Mouse (Mus musculus) CH12.LX (cell line): ENCODE measurements around the gene Psmb6. TPM values are rescaled to one million over a fixed set of nuclear protein-coding genes. Genes with fewer than 3 reads are reported as not detected.
A peak's percentile ranks its signal among the peaks of the same experiment; 100 is the strongest.

ENCODE experiments used
- DNase-seq: peaks from one replicate; pipeline ENCODE4 v3.0.0-alpha.2; 2013; ENCODE audit errors: extremely low read depth
- H3K27ac ChIP-seq: 2 replicates; pipeline ENCODE4 v1.5.1; 2012; ENCODE audit warnings: low read depth, mild to moderate bottlenecking, control low read depth, moderate library complexity; ENCODE audit not compliant: insufficient read depth
- H3K27me3 ChIP-seq: replicated peaks from 2 replicates; pipeline ENCODE3; 2012; ENCODE audit warnings: inconsistent platforms
- H3K36me3 ChIP-seq, 2 experiments: replicated peaks in 1 of 2; 2 replicates each; pipeline versions ENCODE3 to v1.6.1; 2012; ENCODE audit warnings: inconsistent platforms in 1 of 2, low read length in 1 of 2, mild to moderate bottlenecking in 1 of 2, mixed read lengths in 1 of 2, moderate library complexity in 1 of 2; ENCODE audit not compliant: control insufficient read depth in 1 of 2, insufficient read depth in 1 of 2
- H3K4me1 ChIP-seq, 2 experiments: 2 replicates each; pipeline ENCODE4 v1.6.1; 2012; ENCODE audit warnings: inconsistent platforms in 1 of 2, moderate library complexity in 1 of 2; ENCODE audit not compliant: insufficient read depth in 2 of 2, control insufficient read depth in 1 of 2
- H3K4me2 ChIP-seq: 2 replicates; pipeline ENCODE4 v1.6.1; 2012; ENCODE audit warnings: low read depth, mild to moderate bottlenecking, control low read depth; ENCODE audit not compliant: poor library complexity, insufficient read depth, severe bottlenecking
- H3K4me3 ChIP-seq, 3 experiments: fragments of 150-350 bp in 1 of 3; sonication (generic) in 1 of 3; replicated peaks in 1 of 3; 2 replicates each; pipeline versions ENCODE3 to v1.5.1; 2011 to 2012; ENCODE audit warnings: low read depth in 2 of 3, low read length in 2 of 3, mild to moderate bottlenecking in 2 of 3, moderate library complexity in 2 of 3, control low read depth in 1 of 3, improper control_type of control experiment in 1 of 3, inconsistent platforms in 1 of 3, mixed read lengths in 1 of 3; ENCODE audit not compliant: poor library complexity in 1 of 3
- H3K79me2 ChIP-seq: replicated peaks from 2 replicates; pipeline ENCODE4 v1.6.1; 2012; ENCODE audit warnings: mild to moderate bottlenecking, moderate library complexity; ENCODE audit not compliant: control insufficient read depth, poor library complexity, insufficient read depth, severe bottlenecking; ENCODE audit errors: extremely low read depth
- H3K9ac ChIP-seq: 2 replicates; pipeline ENCODE4 v1.6.1; 2012; ENCODE audit warnings: low read depth, mild to moderate bottlenecking, control low read depth, moderate library complexity; ENCODE audit not compliant: insufficient read depth
- H3K9me3 ChIP-seq: replicated peaks from 2 replicates; pipeline ENCODE3; 2012; ENCODE audit warnings: low read length, inconsistent platforms, mixed read lengths
- BHLHE40 ChIP-seq: IDR thresholded peaks from 2 replicates; pipeline ENCODE4 v1.6.1; 2011; ENCODE audit warnings: mild to moderate bottlenecking, low read depth, low read length, improper control_type of control experiment
- CHD1 ChIP-seq: IDR thresholded peaks from 2 replicates; pipeline ENCODE4 v1.6.1; 2012; ENCODE audit warnings: low read depth, low read length, improper control_type of control experiment, inconsistent platforms
- CHD2 ChIP-seq: IDR thresholded peaks from 2 replicates; pipeline ENCODE4 v1.6.1; 2011; ENCODE audit warnings: low read length, improper control_type of control experiment
- CTCF ChIP-seq, 2 experiments: IDR thresholded peaks in 1 of 2; conservative IDR thresholded peaks in 1 of 2; 2 replicates each; pipeline ENCODE4 v1.5.1; 2011 to 2012; ENCODE audit warnings: low read depth in 2 of 2, low read length in 2 of 2, improper control_type of control experiment in 1 of 2, inconsistent platforms in 1 of 2, mild to moderate bottlenecking in 1 of 2, moderate library complexity in 1 of 2
- E2F4 ChIP-seq: IDR thresholded peaks from 2 replicates; pipeline ENCODE4 v1.6.1; 2011; ENCODE audit warnings: low read depth, low read length, improper control_type of control experiment; ENCODE audit not compliant: insufficient replicate concordance
- ELF1 ChIP-seq: IDR thresholded peaks from 2 replicates; pipeline ENCODE4 v1.6.1; 2014; ENCODE audit warnings: low read depth, mild to moderate bottlenecking, inconsistent platforms, low read length, improper control_type of control experiment
- EP300 ChIP-seq: IDR thresholded peaks from 2 replicates; pipeline ENCODE4 v1.6.1; 2011; ENCODE audit warnings: low read length, improper control_type of control experiment
- ETS1 ChIP-seq: conservative IDR thresholded peaks from 2 replicates; pipeline ENCODE4 v1.6.1; 2012; ENCODE audit warnings: low read depth, mild to moderate bottlenecking, inconsistent platforms, low read length, improper control_type of control experiment, moderate library complexity
- GABPA ChIP-seq: IDR thresholded peaks from 2 replicates; pipeline ENCODE4 v1.6.1; 2012; ENCODE audit warnings: low read depth, low read length, improper control_type of control experiment, inconsistent platforms; ENCODE audit not compliant: insufficient replicate concordance
- HCFC1 ChIP-seq: IDR thresholded peaks from 2 replicates; pipeline ENCODE4 v1.6.1; 2012; ENCODE audit warnings: low read depth, mild to moderate bottlenecking, inconsistent platforms, low read length, improper control_type of control experiment
- IRF4 ChIP-seq: IDR thresholded peaks from 2 replicates; pipeline ENCODE4 v1.6.1; 2014; ENCODE audit warnings: low read depth, mild to moderate bottlenecking, inconsistent platforms, low read length, improper control_type of control experiment
- JUND ChIP-seq: conservative IDR thresholded peaks from 2 replicates; pipeline ENCODE4 v1.6.1; 2011; ENCODE audit warnings: low read depth, low read length, improper control_type of control experiment
- KAT2A ChIP-seq: IDR thresholded peaks from 2 replicates; pipeline ENCODE4 v1.6.1; 2012; ENCODE audit warnings: low read length, improper control_type of control experiment, inconsistent platforms; ENCODE audit not compliant: insufficient replicate concordance
- MAFK ChIP-seq: IDR thresholded peaks from 2 replicates; pipeline ENCODE4 v1.6.1; 2011; ENCODE audit warnings: low read length, improper control_type of control experiment; ENCODE audit not compliant: insufficient replicate concordance
- MAX ChIP-seq: IDR thresholded peaks from 2 replicates; pipeline ENCODE4 v1.6.1; 2011; ENCODE audit warnings: low read length, improper control_type of control experiment
- MAZ ChIP-seq: IDR thresholded peaks from 2 replicates; pipeline ENCODE4 v1.6.1; 2012; ENCODE audit warnings: low read depth, mild to moderate bottlenecking, inconsistent platforms, low read length, improper control_type of control experiment, moderate library complexity
- MEF2A ChIP-seq: IDR thresholded peaks from 2 replicates; pipeline ENCODE4 v1.6.1; 2014; ENCODE audit warnings: low read depth, mild to moderate bottlenecking, inconsistent platforms, low read length, improper control_type of control experiment, borderline replicate concordance
- MYC ChIP-seq: IDR thresholded peaks from 2 replicates; pipeline ENCODE4 v1.6.1; 2011; ENCODE audit warnings: low read depth, mild to moderate bottlenecking, improper control_type of control experiment, low read length
- NELFE ChIP-seq: IDR thresholded peaks from 2 replicates; pipeline ENCODE4 v1.6.1; 2011; ENCODE audit warnings: low read depth, low read length, improper control_type of control experiment
- NRF1 ChIP-seq: IDR thresholded peaks from 2 replicates; pipeline ENCODE4 v1.6.1; 2014; ENCODE audit warnings: low read depth, mild to moderate bottlenecking, inconsistent platforms, low read length, improper control_type of control experiment, moderate library complexity
- RAD21 ChIP-seq: IDR thresholded peaks from 2 replicates; pipeline ENCODE4 v1.6.1; 2011; ENCODE audit warnings: low read depth, mild to moderate bottlenecking, low read length, improper control_type of control experiment, moderate library complexity
- RCOR1 ChIP-seq: conservative IDR thresholded peaks from 2 replicates; pipeline ENCODE4 v1.6.1; 2012; ENCODE audit warnings: low read depth, mild to moderate bottlenecking, inconsistent platforms, low read length, improper control_type of control experiment
- SIN3A ChIP-seq: IDR thresholded peaks from 2 replicates; pipeline ENCODE4 v1.6.1; 2012; ENCODE audit warnings: low read length, improper control_type of control experiment, inconsistent platforms
- SMC3 ChIP-seq: IDR thresholded peaks from 2 replicates; pipeline ENCODE4 v1.6.1; 2011; ENCODE audit warnings: low read depth, low read length, improper control_type of control experiment
- TCF12 ChIP-seq: IDR thresholded peaks from 2 replicates; pipeline ENCODE4 v1.6.1; 2014; ENCODE audit warnings: low read depth, mild to moderate bottlenecking, inconsistent platforms, low read length, improper control_type of control experiment
- USF1 ChIP-seq: IDR thresholded peaks from 2 replicates; pipeline ENCODE4 v1.6.1; 2014; ENCODE audit warnings: low read depth, mild to moderate bottlenecking, inconsistent platforms, low read length, improper control_type of control experiment
- ZC3H11A ChIP-seq: IDR thresholded peaks from 2 replicates; pipeline ENCODE4 v1.6.1; 2012; ENCODE audit warnings: low read depth, mild to moderate bottlenecking, inconsistent platforms, low read length, improper control_type of control experiment
- ZMIZ1 ChIP-seq: IDR thresholded peaks from 2 replicates; pipeline ENCODE4 v1.6.1; 2012; ENCODE audit warnings: low read depth, mild to moderate bottlenecking, inconsistent platforms, low read length, improper control_type of control experiment
- ZNF384 ChIP-seq: IDR thresholded peaks from 2 replicates; pipeline ENCODE4 v1.6.1; 2012; ENCODE audit warnings: low read depth, low read length, improper control_type of control experiment, inconsistent platforms
- dilution Hi-C: fragments of 300-500 bp; cut with MboI; formaldehyde crosslinking; loops from 2 replicates; pipeline ENCODE4 v1.14.3; 2020; ENCODE audit warnings: low sequenced_read_pairs; ENCODE audit not compliant: extremely low pct_unique_long_range_greater_than_20kb, extremely low pct_ligation_motif_present
- in situ Hi-C: fragments of 300-500 bp; cut with MboI; formaldehyde crosslinking; loops from 3 replicates; pipeline ENCODE4 v1.14.3; 2019; ENCODE audit warnings: low sequenced_read_pairs, low pct_ligation_motif_present, low pct_unique_long_range_greater_than_20kb, mixed read lengths
- polyA plus RNA-seq: library from polyadenylated mRNA; unstranded; fragments of >175 nt; gene quantifications from 2 replicates; pipeline ENCODE4 v1.2.1, GENCODE M21; 2012; ENCODE audit warnings: low read depth; ENCODE audit not compliant: insufficient read length
- total RNA-seq, 2 experiments: library from RNA; depleted of rRNA; stranded (reverse); fragments of 300-350 nt in 1 of 2; fragments of >200 nt in 1 of 2; gene quantifications; 2 replicates each; pipeline ENCODE4 v1.2.3; 2012 to 2014

The Psmb6 gene
- total and polyA plus RNA-seq, 3 experiments = 779 to 921 (median 831) TPM

- no peak overlapping the region for H3K9ac ChIP-seq
- H3K27me3 ChIP-seq = no peaks in the 10 kb centered on the region
- H3K4me3 ChIP-seq = peak overlapping the region in 1 of 3 experiments; percentile 4
- 0 out of 2 replicates have a peak overlapping the region, but pooled peaks have one; percentile 70 for H3K4me2 ChIP-seq
- no peak for DNase-seq
- H3K27ac ChIP-seq = peak overlapping the region; percentile 62; the same call in 1 of the 2 replicates
- no peaks in the 10 kb centered on the region for H3K79me2 ChIP-seq
- dilution Hi-C loops = no loop called here
- H3K9me3 ChIP-seq = no peaks in the 10 kb centered on the region
- no peaks in the 10 kb centered on the region for H3K36me3 ChIP-seq
- no peak for TF ChIP-seq MAZ
- TF ChIP-seq ZC3H11A = no peak
- TF ChIP-seq ZNF384 = peak; percentile 75
- TF ChIP-seq, all 38 proteins: peak for 1
- peaks cover 20 to 79% of the 10 kb centered on the region in 2 experiments for H3K4me1 ChIP-seq
- in situ Hi-C loops = no loop called here
Measured at GRCm38 (mm10) chr11:70511825-70512224, 13.3 kb upstream of the Psmb6 start.

GRCm38 (mm10) chr11:70512709-70513342 lies 12.3 kb upstream of the Psmb6 start:
- TF ChIP-seq CHD1 (peak; percentile 87; the same call in 1 of the 2 replicates), USF1 (no peak), MAFK (peak; percentile 66; the same call in 1 of the 2 replicates), RAD21 (no peak), ZMIZ1 (0 out of 2 replicates have a peak, but pooled peaks have one; percentile 55), CHD2 (peak; percentile 77), ETS1 (peak; percentile 85), KAT2A (0 out of 2 replicates have a peak, but pooled peaks have one; percentile 51), TCF12 (peak; percentile 70; the same call in 1 of the 2 replicates), SMC3 (no peak; the same call in 1 of the 2 replicates), RCOR1 (peak; percentile 78; the same call in 1 of the 2 replicates), NRF1 (no peak), NELFE (0 out of 2 replicates have a peak, but pooled peaks have one; percentile 5), JUND (peak; percentile 41; the same call in 1 of the 2 replicates), EP300 (peak; percentile 78), SIN3A (peak; percentile 79), ELF1 (0 out of 2 replicates have a peak, but pooled peaks have one; percentile 36), MAZ (peak; percentile 76), MAX (peak; percentile 61; the same call in 1 of the 2 replicates), HCFC1 (peak; percentile 34; the same call in 1 of the 2 replicates), E2F4 (0 out of 2 replicates have a peak, but pooled peaks have one; percentile 55), IRF4 (peak; percentile 84), MEF2A (peak; percentile 87; the same call in 1 of the 2 replicates), GABPA (no peak), BHLHE40 (peak; percentile 60), MYC (peak; percentile 62; the same call in 1 of the 2 replicates), CTCF (conservative IDR thresholded peaks at IDR 0.05 in 1 of 2, IDR thresholded peaks at IDR 0.05 in 1 of 2; ENCODE audit: low read depth in 2 of 2, low read length in 2 of 2) (no peak)
- peak overlapping the region; percentile 56 for H3K9ac ChIP-seq
- H3K4me3 ChIP-seq = peak overlapping the region; percentile 0 to 22 (median 22)
- H3K9me3 ChIP-seq = no peaks in the 10 kb centered on the region
- H3K4me1 ChIP-seq = peaks cover 20 to 69% of the 10 kb centered on the region in 2 experiments
- no peaks in the 10 kb centered on the region for H3K36me3 ChIP-seq
- no peaks in the 10 kb centered on the region for H3K79me2 ChIP-seq
- H3K4me2 ChIP-seq = peak overlapping the region; percentile 70
- H3K27me3 ChIP-seq = no peaks in the 10 kb centered on the region
- peak; percentile 75 for DNase-seq
- in situ Hi-C loops = no loop called here
- dilution Hi-C loops = no loop called here
- H3K27ac ChIP-seq = peak overlapping the region; percentile 79
